Mouse (Mus musculus) adrenal gland, postnatal 14 days (tissue): ENCODE measurements at regions not wholly inside any gene's neighbourhood (a gene's known extent, or its start where the extent isn't known, plus 50 kb on each side); places are given as distances from the start of the nearest gene placed in this dataset.
A peak's percentile ranks its signal among the peaks of the same experiment; 100 is the strongest.

Experiments
- DNase-seq: peaks from one replicate; pipeline ENCODE4 v3.0.0; 2021; ENCODE audit warnings: mixed read lengths

GRCm38 (mm10) chr10:43634371-43635080 is 56.4 kb downstream of the Cd24a start:
- DNase-seq: no peak

- DNase-seq: peak; percentile 18
Measured at GRCm38 (mm10) chr10:43641169-43641945, 63.3 kb downstream of the Cd24a start.

- no peak for DNase-seq
Measured at GRCm38 (mm10) chr10:43646326-43646725, 68.2 kb downstream of the Cd24a start.

- no peak for DNase-seq
Measured at GRCm38 (mm10) chr10:43646965-43647364, 68.9 kb downstream of the Cd24a start.

- DNase-seq: no peak
Measured at GRCm38 (mm10) chr10:43648186-43648585, 70.1 kb downstream of the Cd24a start.

GRCm38 (mm10) chr10:43648815-43649447 is 70.8 kb downstream of the Cd24a start:
- no peak for DNase-seq

- no peak for DNase-seq
Measured at GRCm38 (mm10) chr10:43650449-43650848, 72.4 kb downstream of the Cd24a start.

GRCm38 (mm10) chr10:43651505-43651904 is 73.4 kb downstream of the Cd24a start:
- DNase-seq: no peak

- no peak for DNase-seq
Measured at GRCm38 (mm10) chr10:43651915-43652314, 73.8 kb downstream of the Cd24a start.

- peak; percentile 44 for DNase-seq
Measured at GRCm38 (mm10) chr10:43655082-43655671, 77.1 kb downstream of the Cd24a start.

- peak; percentile 20 for DNase-seq
Measured at GRCm38 (mm10) chr10:43655680-43656079, 77.6 kb downstream of the Cd24a start.

- no peak for DNase-seq
Measured at GRCm38 (mm10) chr10:43656207-43656606, 78.1 kb downstream of the Cd24a start.

- no peak for DNase-seq
Measured at GRCm38 (mm10) chr10:43657501-43658225, 79.6 kb downstream of the Cd24a start.

- no peak for DNase-seq
Measured at GRCm38 (mm10) chr10:43658226-43658593, 80.1 kb downstream of the Cd24a start.

GRCm38 (mm10) chr10:43664844-43665243 is 86.8 kb downstream of the Cd24a start:
- no peak for DNase-seq

GRCm38 (mm10) chr10:43666262-43667085 is 88.4 kb downstream of the Cd24a start:
- DNase-seq: no peak

GRCm38 (mm10) chr10:43667086-43667690 is 89.1 kb downstream of the Cd24a start:
- no peak for DNase-seq

GRCm38 (mm10) chr10:43667732-43668247 is 89.7 kb downstream of the Cd24a start:
- no peak for DNase-seq

GRCm38 (mm10) chr10:43669471-43669870 is 91.4 kb downstream of the Cd24a start:
- DNase-seq: no peak

GRCm38 (mm10) chr10:43670745-43671144 is 92.7 kb downstream of the Cd24a start:
- DNase-seq: no peak

GRCm38 (mm10) chr10:43671785-43672184 is 93.7 kb downstream of the Cd24a start:
- DNase-seq: no peak
